Mouse (Mus musculus) liver, embryonic 18 days (tissue): Measurements from ENCODE around the gene Mum1. TPM values are rescaled to one million over a fixed set of nuclear protein-coding genes. Genes with fewer than 3 reads are reported as not detected.

Experiments
- polyA plus RNA-seq: library from polyadenylated mRNA; depleted of rRNA; stranded (reverse); fragments of >200 nt; gene quantifications from 2 replicates; pipeline ENCODE4 v1.2.3, GENCODE M21; 2012; rRNA removed

Gene Mum1
- 12.0 and 12.6 TPM in 2 replicates for polyA plus RNA-seq

DNA sequence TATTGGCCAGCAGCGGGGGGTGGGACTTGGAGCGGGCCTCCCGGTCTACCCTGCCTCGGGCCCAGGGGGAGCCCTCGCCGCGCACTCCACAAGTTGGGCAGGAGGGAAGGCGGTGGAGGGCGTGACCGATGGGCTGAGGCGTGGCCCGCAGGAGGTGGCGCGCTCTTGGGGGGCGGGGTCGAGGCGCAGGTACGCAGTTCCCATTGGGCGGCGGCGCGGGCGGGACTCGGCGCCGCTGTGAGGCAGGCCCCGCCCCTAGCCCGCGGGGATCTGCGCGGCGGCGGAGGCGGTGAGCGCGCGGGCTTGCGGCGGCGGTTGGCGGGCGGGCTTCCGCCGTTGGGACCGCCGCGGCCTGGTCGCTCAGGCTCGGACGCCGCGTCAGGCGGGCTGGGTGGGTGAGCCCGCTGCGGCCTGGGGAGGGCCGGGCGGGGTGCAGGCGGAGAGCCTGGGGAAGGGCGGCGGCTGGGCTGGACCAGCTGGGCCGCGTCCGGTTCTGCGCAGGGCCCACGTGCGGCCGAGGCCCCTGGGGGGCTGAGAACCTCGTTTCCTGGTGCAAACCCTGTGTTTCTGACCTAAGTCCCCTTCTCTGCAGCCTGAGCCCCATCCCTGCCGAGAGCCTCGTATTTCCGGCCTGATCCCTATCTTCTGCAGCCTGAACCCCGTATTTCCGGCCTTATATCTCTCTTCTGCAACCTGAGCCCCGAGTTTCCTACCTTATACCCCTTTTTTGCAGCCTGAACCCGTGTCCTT lies at the start of gene Mum1:
Mum1 (plus strand) TSS at position 19 of the 750 bp plus-strand sequence.

GRCm38 (mm10) chr10:80179068-80180051 lies 46.9 kb upstream of the Mum1 start, which contains the start of gene Efna2:
Efna2 (plus strand) TSS chr10:80179482.

DNA sequence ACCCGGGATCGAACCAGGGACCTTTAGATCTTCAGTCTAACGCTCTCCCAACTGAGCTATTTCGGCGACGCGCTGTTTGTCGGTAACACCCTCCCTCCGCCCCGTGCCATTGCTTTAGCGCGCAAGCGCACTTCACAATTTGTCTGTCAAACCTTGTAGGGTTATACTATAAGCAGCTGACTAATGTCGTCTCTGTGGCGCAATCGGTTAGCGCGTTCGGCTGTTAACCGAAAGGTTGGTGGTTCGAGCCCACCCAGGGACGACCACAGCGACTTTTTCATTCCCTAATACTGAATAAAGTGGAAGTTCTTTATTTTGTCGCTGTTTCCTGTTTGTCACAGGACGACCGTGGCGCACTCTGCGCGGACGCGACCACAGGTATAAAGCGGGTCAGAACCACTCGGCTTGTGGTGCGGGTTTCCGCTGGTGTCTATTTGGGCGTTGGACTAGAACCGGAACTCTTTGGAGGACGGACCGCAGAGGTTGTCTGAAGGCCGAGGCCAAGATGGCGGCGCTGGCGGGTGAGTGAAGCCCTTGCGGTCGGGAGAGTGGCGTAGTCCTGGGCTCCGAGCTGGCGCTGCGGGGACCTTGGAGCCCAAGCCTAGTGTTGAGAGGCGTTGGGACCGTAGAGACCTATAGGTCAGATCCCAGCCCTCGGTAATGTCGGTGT lies 22.9 kb downstream of the Mum1 start, which contains the start of gene Ndufs7:
Ndufs7 (plus strand) TSS at position 151 of the 670 bp plus-strand sequence.

DNA sequence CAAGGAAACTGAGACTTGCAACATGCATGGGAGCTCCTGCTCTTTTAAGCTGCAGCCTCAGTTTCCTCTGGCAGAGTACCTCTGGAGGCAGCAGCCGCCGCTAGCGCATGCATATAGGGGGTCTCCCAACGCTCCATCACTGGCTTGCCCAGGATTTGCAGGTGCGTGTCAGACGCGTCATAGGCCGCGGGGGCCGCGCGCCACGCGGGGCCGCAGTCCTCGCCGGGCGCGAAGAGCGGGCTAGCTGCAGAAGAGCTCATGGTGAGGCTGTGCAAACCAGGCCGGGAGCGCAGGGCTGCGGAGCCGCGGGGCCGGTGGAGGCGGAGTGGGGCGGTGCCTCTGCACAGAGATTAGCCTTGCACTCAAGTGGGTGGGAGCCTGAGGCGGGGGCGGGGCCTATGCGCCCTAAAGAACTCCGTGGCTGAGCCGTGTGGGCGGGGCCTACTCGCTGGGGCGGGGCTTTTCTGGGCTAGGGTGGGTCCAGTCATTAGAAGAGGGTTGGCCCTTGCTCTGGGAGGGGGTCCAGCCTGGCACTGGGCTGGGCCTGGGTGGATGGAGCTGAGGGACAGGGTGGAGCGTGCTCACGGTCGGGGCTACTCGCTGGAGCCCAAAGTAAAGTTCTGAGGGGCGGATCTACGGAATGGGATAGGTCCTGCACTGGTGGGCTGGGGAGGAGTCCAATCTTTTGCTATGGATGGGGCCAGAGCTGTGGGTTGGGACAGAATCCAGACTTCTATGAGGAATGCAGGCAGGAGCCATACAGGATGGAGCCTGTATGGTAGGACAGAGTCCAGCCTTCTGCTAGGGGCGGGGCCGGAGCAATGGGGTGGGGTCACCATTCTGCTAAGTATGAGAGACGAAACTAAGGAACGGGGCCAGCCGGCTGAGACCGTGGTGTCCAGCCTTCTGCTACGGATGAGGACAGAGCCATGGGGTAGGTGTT lies 34.7 kb downstream of the Mum1 start, which contains the start of the genes Gamt and Dazap1:
Gamt (minus strand) TSS at position 371 of the 943 bp plus-strand sequence.
Dazap1 (plus strand) TSS at position 845 of the 943 bp plus-strand sequence.

DNA sequence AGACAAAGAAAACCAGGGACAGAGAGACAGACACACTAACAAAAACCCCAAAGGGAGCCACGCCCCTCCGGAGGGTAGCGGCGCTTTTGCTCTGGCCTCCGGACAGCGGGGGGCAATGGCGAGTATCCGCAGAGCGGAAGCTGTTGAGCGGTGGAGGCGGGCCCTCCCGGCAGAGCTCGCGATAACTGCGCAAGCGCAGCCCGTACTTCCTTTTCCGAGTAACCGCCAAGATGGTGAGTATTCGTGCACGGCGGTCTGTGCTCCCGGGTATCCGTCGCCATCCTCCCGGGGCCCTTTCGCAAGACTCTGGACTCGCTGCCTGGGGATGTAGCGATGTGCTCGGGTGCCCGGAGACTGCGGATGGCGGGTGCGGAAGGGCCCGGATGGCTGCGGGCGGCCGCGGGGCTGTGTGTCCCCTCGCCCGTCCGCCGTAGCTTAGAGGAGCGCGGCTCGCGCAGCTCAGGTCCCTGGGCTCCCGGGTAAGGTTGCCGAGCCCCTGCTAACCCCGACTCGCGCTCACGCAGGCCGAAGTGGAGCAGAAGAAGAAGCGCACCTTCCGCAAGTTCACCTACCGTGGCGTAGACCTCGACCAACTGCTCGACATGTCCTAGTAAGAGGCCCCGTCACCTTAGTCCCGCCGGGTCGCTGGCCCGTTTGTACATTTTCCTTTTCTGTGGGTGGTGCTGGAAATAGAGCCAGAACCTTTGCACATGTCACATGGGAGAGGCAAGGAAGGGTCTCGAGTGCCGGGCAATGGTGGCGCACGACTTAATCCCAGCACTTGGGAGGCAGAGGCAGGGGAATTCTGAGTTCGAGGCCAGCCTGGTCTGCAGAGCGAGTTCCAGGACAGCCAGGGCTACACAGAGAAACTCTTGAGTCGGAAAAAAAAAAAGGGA lies 66.3 kb downstream of the Mum1 start, which contains the start of gene Rps15:
Rps15 (plus strand) TSS at position 203 of the 896 bp plus-strand sequence.

Other genes starting within 250 kb of the Mum1 start
- gene Tmem259, start 242.1 kb upstream of the Mum1 start, polyA plus RNA-seq = 66.7 and 79.1 TPM in 2 replicates
- 28.0 and 28.2 TPM in 2 replicates for gene Cnn2, start 237.8 kb upstream of the Mum1 start, polyA plus RNA-seq
- 6.1 and 7.9 TPM in 2 replicates for gene Abca7, start 229.9 kb upstream of the Mum1 start, polyA plus RNA-seq
- gene Arhgap45, start 209.8 kb upstream of the Mum1 start, polyA plus RNA-seq = 23.6 and 31.2 TPM in 2 replicates
- gene Polr2e, start 186.6 kb upstream of the Mum1 start, polyA plus RNA-seq = 79.7 and 92.0 TPM in 2 replicates
- 324 and 335 TPM in 2 replicates for gene Gpx4, start 179.3 kb upstream of the Mum1 start, polyA plus RNA-seq
- gene Sbno2, start 120.9 kb upstream of the Mum1 start, polyA plus RNA-seq = 10.4 and 13.9 TPM in 2 replicates
- gene Stk11, start 110.6 kb upstream of the Mum1 start, polyA plus RNA-seq = 63.7 and 77.6 TPM in 2 replicates
- 289 and 291 TPM in 2 replicates for gene Atp5d, start 87.8 kb upstream of the Mum1 start, polyA plus RNA-seq
- gene Cbarp, start 85.6 kb upstream of the Mum1 start, polyA plus RNA-seq = 0.83 and 0.97 TPM in 2 replicates
- gene Midn, start 78.2 kb upstream of the Mum1 start, polyA plus RNA-seq = 9.9 and 11.3 TPM in 2 replicates
- gene Cirbp, start 60.4 kb upstream of the Mum1 start, polyA plus RNA-seq = 24.2 and 30.3 TPM in 2 replicates
- gene 1600002K03Rik, start 53.5 kb upstream of the Mum1 start, polyA plus RNA-seq = 5.5 and 6.2 TPM in 2 replicates
- 0.31 and 0.38 TPM in 2 replicates for gene Efna2, start 47.0 kb upstream of the Mum1 start, polyA plus RNA-seq
- 210 and 248 TPM in 2 replicates for gene Ndufs7, start 22.7 kb downstream of the Mum1 start, polyA plus RNA-seq
- 121 and 130 TPM in 2 replicates for gene Gamt, start 34.6 kb downstream of the Mum1 start, polyA plus RNA-seq
- gene Dazap1, start 35.1 kb downstream of the Mum1 start, polyA plus RNA-seq = 53.8 and 62.0 TPM in 2 replicates
- 1,560 and 1,972 TPM in 2 replicates for gene Rps15, start 66.0 kb downstream of the Mum1 start, polyA plus RNA-seq
- gene Apc2, start 69.5 kb downstream of the Mum1 start, polyA plus RNA-seq = 0.03 and 0.05 TPM in 2 replicates
- 18.0 and 18.1 TPM in 2 replicates for gene 2310011J03Rik, start 94.1 kb downstream of the Mum1 start, polyA plus RNA-seq
- gene Pcsk4, start 103.1 kb downstream of the Mum1 start, polyA plus RNA-seq = 9.3 and 9.5 TPM in 2 replicates
- gene Reep6, start 103.5 kb downstream of the Mum1 start, polyA plus RNA-seq = 35.1 and 42.1 TPM in 2 replicates
- 2.4 and 3.2 TPM in 2 replicates for gene Adamtsl5, start 122.0 kb downstream of the Mum1 start, polyA plus RNA-seq
- gene Plk5, start 130.0 kb downstream of the Mum1 start, polyA plus RNA-seq = 0.42 and 0.46 TPM in 2 replicates
- gene Mex3d, start 161.2 kb downstream of the Mum1 start, polyA plus RNA-seq = 2.4 and 2.5 TPM in 2 replicates
- gene Mbd3, start 173.1 kb downstream of the Mum1 start, polyA plus RNA-seq = 54.7 and 60.4 TPM in 2 replicates
- gene Uqcr11, start 180.4 kb downstream of the Mum1 start, polyA plus RNA-seq = 756 and 889 TPM in 2 replicates
- gene Tcf3, start 207.2 kb downstream of the Mum1 start, polyA plus RNA-seq = 30.8 and 34.7 TPM in 2 replicates